Mouse (Mus musculus) small intestine, adult 2 months (tissue): ENCODE measurements around the gene Atg4c. TPM values are rescaled to one million over a fixed set of nuclear protein-coding genes. Genes with fewer than 3 reads are reported as not detected.

Experiments
- H3K27ac ChIP-seq: fragments of 200-500 bp; 2 replicates; pipeline ENCODE4 v1.5.1; 2012; ENCODE audit warnings: low read depth, low read length, control low read depth, inconsistent platforms; ENCODE audit not compliant: insufficient read depth
- H3K27me3 ChIP-seq: fragments of 200-500 bp; 2 replicates; pipeline ENCODE4 v1.6.1; 2012; ENCODE audit warnings: mild to moderate bottlenecking, moderate library complexity, low read length, inconsistent platforms; ENCODE audit not compliant: control insufficient read depth, insufficient read depth
- H3K36me3 ChIP-seq: fragments of 200-500 bp; 2 replicates; pipeline ENCODE4 v1.6.1; 2012; ENCODE audit warnings: mild to moderate bottlenecking, low read length, control low read depth, inconsistent platforms; ENCODE audit not compliant: control insufficient read depth, insufficient read depth
- H3K4me1 ChIP-seq: fragments of 200-500 bp; 2 replicates; pipeline ENCODE4 v1.6.1; 2012; ENCODE audit warnings: low read length, inconsistent platforms, mixed read lengths; ENCODE audit not compliant: control insufficient read depth, insufficient read depth, insufficient read length
- H3K4me3 ChIP-seq: fragments of 200-500 bp; 2 replicates; pipeline ENCODE4 v1.5.1; 2012; ENCODE audit warnings: low read depth, mild to moderate bottlenecking, control low read depth, inconsistent platforms, low read length, moderate library complexity
- CTCF ChIP-seq: fragments of 200-500 bp; IDR thresholded peaks from 2 replicates; pipeline ENCODE4 v1.5.1; 2012; ENCODE audit warnings: low read depth, mild to moderate bottlenecking, control low read depth, inconsistent platforms, low read length, moderate library complexity, mixed read lengths; ENCODE audit not compliant: insufficient replicate concordance, insufficient read length; ENCODE audit errors: extremely low read depth
- POLR2A ChIP-seq: fragments of 200-500 bp; IDR thresholded peaks from 2 replicates; pipeline ENCODE4 v1.6.1; 2012; ENCODE audit warnings: low read depth, mild to moderate bottlenecking, control low read depth, inconsistent platforms, low read length, moderate library complexity
- WGBS: fragments of 180-500 bp; shearing (Covaris S2); methylation state at CpG from one replicate; pipeline ENCODE4 v1.1.7; 2018; 5-methylcytosine and 5-hydroxymethylcytosine counted together
- polyA plus RNA-seq: library from polyadenylated mRNA; depleted of rRNA; stranded (reverse); fragments of >200 nt; gene quantifications from 2 replicates; pipeline ENCODE4 v1.2.3, GENCODE M21; 2012

Atg4c gene
- polyA plus RNA-seq, 1 experiment, result 3.3 TPM

- no peaks in the 10 kb centered on the region for H3K27me3 ChIP-seq
- 90% methylated on average over 11 of the region's 11 CpGs for WGBS
- H3K4me1 ChIP-seq, result no peaks in the 10 kb centered on the region
- peaks cover 8% of the 10 kb centered on the region for H3K36me3 ChIP-seq
- no peak overlapping the region for H3K27ac ChIP-seq
- TF ChIP-seq POLR2A (no peak), CTCF (no peak)
- no peak overlapping the region for H3K4me3 ChIP-seq
Measured at GRCm38 (mm10) chr4:99263663-99264062, 69.9 kb downstream of the Atg4c start.

GRCm38 (mm10) chr4:99266843-99267445 is 73.2 kb downstream of the Atg4c start:
- Histone ChIP-seq H3K27me3 (no peaks in the 10 kb centered on the region), H3K27ac (no peak overlapping the region), H3K4me3 (no peak overlapping the region), H3K36me3 (peaks cover 11% of the 10 kb centered on the region), H3K4me1 (no peaks in the 10 kb centered on the region)
- no peak for TF ChIP-seq CTCF
- no peak for TF ChIP-seq POLR2A
- 80% methylated on average over 10 of the region's 10 CpGs for WGBS

- peaks cover 11% of the 10 kb centered on the region for H3K36me3 ChIP-seq
- no peak overlapping the region for H3K27ac ChIP-seq
- no peak overlapping the region for H3K4me3 ChIP-seq
- no peak for TF ChIP-seq CTCF
- TF ChIP-seq POLR2A, result no peak
- H3K4me1 ChIP-seq, result no peaks in the 10 kb centered on the region
- 87% methylated on average over 9 of the region's 9 CpGs for WGBS
- H3K27me3 ChIP-seq, result no peaks in the 10 kb centered on the region
Measured at GRCm38 (mm10) chr4:99272860-99273259, 79.1 kb downstream of the Atg4c start.

- H3K27me3 ChIP-seq, result no peaks in the 10 kb centered on the region
- H3K4me1 ChIP-seq, result no peaks in the 10 kb centered on the region
- H3K36me3 ChIP-seq, result peaks cover 7% of the 10 kb centered on the region
- TF ChIP-seq CTCF (no peak), POLR2A (no peak)
- no peak overlapping the region for H3K4me3 ChIP-seq
- over 99% methylated on average over 3 of the region's 3 CpGs for WGBS
- H3K27ac ChIP-seq, result no peak overlapping the region
Measured at GRCm38 (mm10) chr4:99273466-99273865, 79.7 kb downstream of the Atg4c start.

GRCm38 (mm10) chr4:99273979-99274378 is 80.2 kb downstream of the Atg4c start:
- Histone ChIP-seq H3K36me3 (peaks cover 4% of the 10 kb centered on the region), H3K4me1 (no peaks in the 10 kb centered on the region), H3K27me3 (no peaks in the 10 kb centered on the region), H3K27ac (no peak overlapping the region), H3K4me3 (no peak overlapping the region)
- TF ChIP-seq POLR2A, result no peak
- TF ChIP-seq CTCF, result no peak
- 86% methylated on average over 7 of the region's 7 CpGs for WGBS

GRCm38 (mm10) chr4:99278876-99279275 is 85.1 kb downstream of the Atg4c start:
- TF ChIP-seq POLR2A (no peak), CTCF (no peak)
- Histone ChIP-seq H3K36me3 (no peaks in the 10 kb centered on the region), H3K4me3 (no peak overlapping the region), H3K27me3 (no peaks in the 10 kb centered on the region), H3K27ac (no peak overlapping the region), H3K4me1 (no peaks in the 10 kb centered on the region)
- 81% methylated on average over 7 of the region's 7 CpGs for WGBS

- H3K4me3 ChIP-seq, result no peak overlapping the region
- H3K27ac ChIP-seq, result no peak overlapping the region
- TF ChIP-seq POLR2A (no peak), CTCF (no peak)
- H3K4me1 ChIP-seq, result no peaks in the 10 kb centered on the region
- H3K36me3 ChIP-seq, result no peaks in the 10 kb centered on the region
- 85% methylated on average over 7 of the region's 7 CpGs for WGBS
- H3K27me3 ChIP-seq, result no peaks in the 10 kb centered on the region
Measured at GRCm38 (mm10) chr4:99281711-99282110, 88.0 kb downstream of the Atg4c start.

- H3K36me3 ChIP-seq, result no peaks in the 10 kb centered on the region
- no peaks in the 10 kb centered on the region for H3K4me1 ChIP-seq
- H3K4me3 ChIP-seq, result no peak overlapping the region
- H3K27ac ChIP-seq, result no peak overlapping the region
- TF ChIP-seq CTCF, result no peak
- TF ChIP-seq POLR2A, result no peak
- 85% methylated on average over 10 of the region's 10 CpGs for WGBS
- H3K27me3 ChIP-seq, result no peaks in the 10 kb centered on the region
Measured at GRCm38 (mm10) chr4:99289286-99289685, 95.6 kb downstream of the Atg4c start.
